Mouse (Mus musculus) hematopoietic stem cell, adult 5-6 weeks (primary cell): ENCODE results near the gene Dpep2nb. TPM values are rescaled to one million over a fixed set of nuclear protein-coding genes. Genes with fewer than 3 reads are reported as not detected.

Experiments used
- ATAC-seq, 2 experiments: fragments of 125-278 bp in 1 of 2; replicated peaks in 1 of 2; 2 replicates each; pipeline ENCODE4 v1.8.0; 2016 to 2017; ENCODE audit warnings: inconsistent platforms in 2 of 2, mild to moderate bottlenecking in 2 of 2, moderate number of reproducible peaks in 2 of 2, low read depth in 1 of 2, moderate TSS enrichment in 1 of 2; ENCODE audit not compliant: low FRiP score in 2 of 2, poor library complexity in 2 of 2, severe bottlenecking in 2 of 2, insufficient read depth in 1 of 2, low TSS enrichment in 1 of 2
- total RNA-seq: library from RNA; stranded (forward); fragments of 172-1452, 232-1000 nt; gene quantifications from 2 replicates; pipeline ENCODE4 v1.2.3, GENCODE M21; 2017

Gene Dpep2nb
- total RNA-seq, 1 experiment from 2014 or later: not detected

DNA sequence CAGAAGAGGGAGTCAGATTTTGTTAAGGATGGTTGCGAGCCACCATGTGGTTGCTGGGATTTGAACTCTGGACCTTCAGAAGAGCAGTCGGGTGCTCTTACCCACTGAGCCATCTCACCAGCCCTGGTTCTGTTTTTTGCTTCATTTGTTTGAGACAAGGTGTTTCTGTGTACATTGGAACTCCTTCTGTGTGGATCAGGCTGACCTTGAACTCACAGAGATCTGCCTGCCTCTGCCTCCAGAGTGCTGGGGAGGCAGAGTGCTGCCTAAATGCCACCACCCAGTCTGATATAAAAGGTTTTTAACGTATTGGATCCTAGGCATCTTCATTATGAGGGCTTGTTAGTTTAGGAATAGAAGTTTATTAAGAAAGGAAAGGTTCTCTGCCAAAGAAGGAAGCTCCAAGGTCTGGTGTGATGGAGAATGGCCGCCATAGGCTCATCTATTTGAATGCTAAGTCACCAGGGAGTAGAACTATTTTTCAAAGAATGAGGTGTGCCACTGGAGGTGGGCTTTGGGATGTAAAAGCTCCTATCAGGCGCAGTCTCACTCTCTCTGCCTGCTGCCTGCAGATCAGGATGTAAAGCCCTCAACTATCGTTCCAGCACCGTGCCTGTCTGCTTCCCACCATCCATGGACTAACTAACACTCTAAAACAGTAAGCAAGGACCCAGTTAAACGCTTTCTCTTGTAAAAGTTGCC lies 34.6 kb downstream of the Dpep2nb start:
- no peak for ATAC-seq

- no peak for ATAC-seq
Observed at GRCm38 (mm10) chr8:105969367-105969766, 36.4 kb downstream of the Dpep2nb start.

GRCm38 (mm10) chr8:105966692-105967311 lies 39.0 kb downstream of the Dpep2nb start:
- ATAC-seq: peak; percentile 23 to 51; a peak in 2 of 4 replicates

DNA sequence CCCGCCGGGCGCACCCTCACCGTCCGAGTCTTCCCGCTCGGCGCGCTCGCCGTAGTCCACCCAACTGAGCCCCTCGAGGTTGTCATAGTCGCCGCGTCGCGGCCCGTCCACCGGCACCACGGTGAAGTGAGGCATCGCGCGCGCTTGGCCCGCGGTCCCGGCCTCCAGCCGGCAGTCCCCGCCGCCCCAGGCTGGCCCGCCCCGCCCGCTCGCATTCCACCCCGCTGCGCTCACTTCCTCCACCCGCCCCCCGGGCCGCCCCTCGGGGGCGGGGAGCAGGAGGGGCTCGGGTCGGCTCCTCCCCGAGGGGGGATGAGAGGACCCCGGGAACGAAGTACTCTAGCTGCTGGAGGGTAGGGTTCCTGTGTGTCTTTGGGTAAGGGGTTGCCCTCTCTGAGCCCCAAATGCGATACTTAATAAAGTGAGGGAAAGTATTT lies 39.9 kb downstream of the Dpep2nb start, which contains the start of gene Slc12a4:
Gene Slc12a4, minus strand, starts transcription at position 193 of the 437 bp plus-strand sequence.
- ATAC-seq: peak; percentile 30 to 55; a peak in 2 of 4 replicates

DNA sequence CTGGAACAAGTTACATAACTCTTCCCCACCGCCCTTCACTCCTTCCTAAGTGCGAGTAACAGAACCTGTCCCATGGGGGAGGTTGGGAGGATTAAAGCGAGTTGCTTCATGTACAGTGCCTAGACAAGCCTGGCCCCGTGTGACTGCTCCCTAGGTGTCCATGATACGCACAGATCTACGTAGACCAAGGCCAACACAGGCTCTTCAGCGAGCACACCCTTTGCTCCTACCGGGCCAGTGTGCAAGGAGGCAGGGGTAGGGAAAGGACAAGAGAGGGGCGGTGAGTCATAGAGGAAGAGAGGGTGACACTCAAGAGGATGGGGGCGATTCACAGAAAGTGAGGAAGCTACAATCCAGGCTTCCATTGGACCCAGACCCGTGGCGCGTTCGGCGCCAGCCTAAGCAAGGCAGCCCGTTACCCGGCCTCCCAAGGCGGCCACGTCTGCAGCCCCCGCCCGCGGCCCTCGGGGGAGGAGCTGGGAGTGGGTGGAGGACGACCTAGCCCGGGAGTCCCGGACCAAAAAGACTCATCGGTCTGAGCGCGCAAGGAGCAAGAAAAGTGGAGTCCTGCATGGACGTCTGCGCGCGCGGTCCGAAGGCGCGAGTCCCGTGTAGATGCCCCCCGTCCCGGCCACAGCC lies 40.4 kb downstream of the Dpep2nb start:
- peak in 1 of 2 experiments; percentile 30; a peak in 2 of 4 replicates for ATAC-seq

DNA sequence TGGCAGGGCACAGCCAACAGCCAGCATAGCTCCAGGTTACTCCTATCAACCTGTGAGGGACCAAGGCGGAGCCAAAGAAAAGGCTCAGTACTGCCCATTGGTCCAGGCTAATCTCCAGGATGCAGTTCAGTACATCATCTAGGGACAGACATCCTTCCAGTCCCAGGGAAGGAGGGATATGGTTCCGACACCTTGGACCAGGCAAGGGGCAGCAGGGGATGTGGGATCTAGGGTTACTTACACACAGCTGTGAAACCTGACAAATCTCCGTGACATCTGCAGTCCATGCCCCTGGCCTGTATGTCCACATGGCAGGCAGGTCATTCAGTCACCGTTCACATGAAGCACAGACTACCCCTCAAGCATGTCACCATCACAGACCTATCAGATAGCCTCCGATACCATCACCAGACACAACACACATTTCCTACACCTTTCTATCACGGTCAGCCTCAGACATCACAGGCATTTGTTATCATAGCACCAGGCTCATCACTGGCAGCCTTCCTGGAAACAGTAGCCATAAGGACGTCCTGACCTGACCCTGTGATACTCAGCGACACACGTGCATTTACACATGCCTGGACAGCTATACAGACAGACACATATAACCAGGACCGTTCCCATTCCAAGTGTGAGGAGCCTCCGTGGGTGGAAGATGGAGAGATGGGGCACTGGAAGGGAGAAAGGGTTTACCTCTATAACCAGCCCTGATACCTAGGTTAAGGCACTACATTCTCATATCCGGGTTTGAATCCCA lies 41.1 kb downstream of the Dpep2nb start:
- no peak for ATAC-seq

DNA sequence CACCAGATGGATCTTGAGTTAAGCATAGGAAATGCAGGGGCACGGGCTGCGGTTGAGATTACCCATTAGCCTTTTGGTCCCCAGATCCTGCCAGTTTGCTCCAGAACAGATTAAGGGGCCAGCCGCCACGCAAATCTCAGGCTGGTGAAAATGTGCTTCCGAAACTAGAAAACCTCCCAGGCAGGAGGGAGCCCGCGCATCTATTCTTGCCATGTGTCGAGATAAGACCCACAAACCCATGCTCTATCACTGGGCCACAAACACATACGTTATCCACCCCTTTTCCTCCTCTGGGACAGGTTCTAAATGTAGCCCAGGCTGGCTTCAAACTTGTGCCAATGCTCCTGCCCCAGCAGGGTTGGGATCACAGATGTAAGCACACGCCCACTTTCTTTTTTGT lies 44.2 kb downstream of the Dpep2nb start:
- ATAC-seq: no peak; a peak in 1 of 4 replicates

DNA sequence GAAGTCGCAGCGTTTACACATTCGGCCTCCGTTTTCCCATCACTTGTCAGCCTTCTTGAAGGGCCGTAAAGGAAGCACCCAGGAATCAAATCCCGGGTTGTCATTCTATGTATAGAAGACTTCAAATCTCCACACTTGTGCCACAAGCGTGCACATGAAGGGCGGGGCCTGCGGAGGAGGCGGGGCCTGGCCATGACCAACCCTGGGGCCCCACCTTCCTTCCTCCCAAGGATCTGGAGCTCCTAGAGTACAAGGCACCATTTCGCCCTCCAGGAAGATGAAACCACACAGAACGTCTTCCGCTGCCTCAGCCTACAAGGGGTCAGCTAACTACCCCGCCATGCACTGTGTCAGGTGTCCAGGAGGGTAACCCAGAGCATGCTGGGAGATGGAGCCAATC lies 44.7 kb downstream of the Dpep2nb start:
- ATAC-seq: no peak

DNA sequence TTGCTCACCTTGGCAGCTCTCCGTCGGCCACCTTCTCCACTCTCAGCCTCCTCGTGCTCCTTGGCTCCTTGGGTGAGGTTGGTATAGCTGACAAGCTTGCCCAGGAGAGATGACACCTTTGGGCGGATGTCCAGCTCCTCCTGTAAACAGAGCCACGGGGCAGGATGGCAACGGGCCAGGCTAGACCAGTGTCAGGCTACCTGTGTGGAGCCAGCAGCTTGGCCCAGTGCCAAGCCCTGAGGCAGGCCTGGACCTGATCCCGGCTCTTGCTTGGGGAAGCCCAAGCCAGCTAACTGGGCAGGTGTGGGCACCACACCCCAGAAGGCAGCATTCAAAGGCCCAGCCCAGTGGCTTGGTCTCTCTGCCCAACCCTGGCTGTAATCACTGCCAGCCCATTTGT lies 46.4 kb downstream of the Dpep2nb start:
- ATAC-seq: no peak

GRCm38 (mm10) chr8:105957813-105958212 lies 48.0 kb downstream of the Dpep2nb start:
- ATAC-seq: no peak

GRCm38 (mm10) chr8:105956556-105956955 lies 49.2 kb downstream of the Dpep2nb start:
- ATAC-seq: no peak

GRCm38 (mm10) chr8:105951057-105951659 lies 54.6 kb downstream of the Dpep2nb start:
- ATAC-seq: no peak

DNA sequence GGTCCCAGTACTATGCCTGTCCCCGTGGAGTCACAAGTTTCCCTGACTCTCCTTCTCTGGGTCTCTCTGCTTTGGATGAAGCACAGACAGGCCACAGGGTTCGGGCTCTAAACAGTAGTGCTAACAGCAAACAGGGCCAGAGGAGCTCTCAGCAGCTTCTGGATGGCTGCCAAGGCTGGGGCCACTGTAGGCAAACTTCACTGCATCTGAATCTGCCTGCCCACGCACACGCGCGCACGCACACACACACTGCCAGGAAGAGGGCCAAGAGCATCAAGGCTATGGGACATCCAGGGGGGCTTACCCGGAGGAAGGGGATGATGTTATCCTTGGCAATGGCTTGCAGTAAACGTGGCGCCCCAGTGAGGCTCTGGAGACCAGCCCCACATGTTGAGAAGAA lies 56.4 kb downstream of the Dpep2nb start:
- no peak for ATAC-seq

Other genes with a start within 250 kb of the Dpep2nb start
- gene Gfod2, start 247.3 kb downstream of the Dpep2nb start, total RNA-seq: 1.6 and 5.8 TPM in 2 replicates
- 7.1 and 10.3 TPM in 2 replicates for gene Ranbp10, start 178.6 kb downstream of the Dpep2nb start, total RNA-seq
- not detected in 2 replicates for gene Tsnaxip1, start 178.2 kb downstream of the Dpep2nb start, total RNA-seq
- 14.3 and 14.6 TPM in 2 replicates for gene Cenpt, start 152.7 kb downstream of the Dpep2nb start, total RNA-seq
- gene Thap11, start 150.8 kb downstream of the Dpep2nb start, total RNA-seq: 25.8 and 28.3 TPM in 2 replicates
- gene Nutf2, start 145.4 kb downstream of the Dpep2nb start, total RNA-seq: 58.5 and 70.2 TPM in 2 replicates
- 23.4 and 40.6 TPM in 2 replicates for gene Edc4, start 125.1 kb downstream of the Dpep2nb start, total RNA-seq
- gene Nrn1l, start 112.4 kb downstream of the Dpep2nb start, total RNA-seq: not detected in 2 replicates
- gene Pskh1, start 105.5 kb downstream of the Dpep2nb start, total RNA-seq: 23.3 and 27.5 TPM in 2 replicates
- not detected in 2 replicates for gene Ctrl, start 72.1 kb downstream of the Dpep2nb start, total RNA-seq
- 38.8 and 79.5 TPM in 2 replicates for gene Psmb10, start 67.5 kb downstream of the Dpep2nb start, total RNA-seq
- not detected in 2 replicates for gene Lcat, start 62.6 kb downstream of the Dpep2nb start, total RNA-seq
- 1.4 and 8.0 TPM in 2 replicates for gene Slc12a4, start 39.9 kb downstream of the Dpep2nb start, total RNA-seq
- gene Dpep3, start 26.5 kb downstream of the Dpep2nb start, total RNA-seq: not detected in 2 replicates
- gene Dus2, start 14.6 kb downstream of the Dpep2nb start, total RNA-seq: 5.0 and 14.4 TPM in 2 replicates
- 10.1 and 12.8 TPM in 2 replicates for gene Ddx28, start 5.9 kb upstream of the Dpep2nb start, total RNA-seq
- 34.5 and 42.0 TPM in 2 replicates for gene Nfatc3, start 52.9 kb upstream of the Dpep2nb start, total RNA-seq
- gene Esrp2, start 131.0 kb upstream of the Dpep2nb start, total RNA-seq: not detected in 2 replicates
- 7.9 and 16.3 TPM in 2 replicates for gene Pla2g15, start 144.4 kb upstream of the Dpep2nb start, total RNA-seq
- gene Slc7a6, start 162.9 kb upstream of the Dpep2nb start, total RNA-seq: 21.6 and 23.8 TPM in 2 replicates
- 42.8 and 50.0 TPM in 2 replicates for gene Slc7a6os, start 205.0 kb upstream of the Dpep2nb start, total RNA-seq
- gene Prmt7, start 205.0 kb upstream of the Dpep2nb start, total RNA-seq: 26.3 and 34.3 TPM in 2 replicates